Mouse (Mus musculus) adipocyte (in vitro differentiated cells): ENCODE data around the gene Tmtc4.

Source experiments
- DNase-seq: peaks from one replicate; pipeline ENCODE4 v3.0.0-alpha.2; 2016; ENCODE audit warnings: low spot score

The Tmtc4 gene

GRCm38 (mm10) chr14:122902136-122902535, 81.7 kb downstream of the Tmtc4 start:
- DNase-seq, result no peak

GRCm38 (mm10) chr14:122901715-122902114, 82.1 kb downstream of the Tmtc4 start:
- DNase-seq, result no peak

DNA sequence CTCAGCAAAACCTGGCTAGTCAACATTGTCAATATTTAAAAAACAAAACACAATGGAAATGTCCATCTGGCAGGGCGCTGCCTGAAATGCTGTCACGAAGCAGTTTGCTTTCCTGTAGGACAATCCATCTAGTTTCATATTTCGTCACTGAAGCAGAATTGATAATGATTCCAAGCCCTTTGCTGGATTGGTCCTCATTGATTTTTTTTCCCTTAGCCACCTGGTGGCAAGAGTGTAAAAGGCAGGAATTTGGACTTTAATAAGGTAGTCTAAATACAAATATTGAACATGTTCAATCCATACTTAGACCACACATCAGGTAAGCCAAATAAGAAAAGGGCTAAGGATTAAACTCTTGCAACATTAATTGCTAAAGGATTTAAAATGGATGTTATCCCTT, 82.7 kb downstream of the Tmtc4 start:
- DNase-seq, result no peak

- DNase-seq, result peak; percentile 47
These were observed 83.2 kb downstream of the Tmtc4 start for GRCm38 (mm10) chr14:122900679-122901078.

- no peak for DNase-seq
These were observed 85.3 kb downstream of the Tmtc4 start for GRCm38 (mm10) chr14:122898550-122898949.

DNA sequence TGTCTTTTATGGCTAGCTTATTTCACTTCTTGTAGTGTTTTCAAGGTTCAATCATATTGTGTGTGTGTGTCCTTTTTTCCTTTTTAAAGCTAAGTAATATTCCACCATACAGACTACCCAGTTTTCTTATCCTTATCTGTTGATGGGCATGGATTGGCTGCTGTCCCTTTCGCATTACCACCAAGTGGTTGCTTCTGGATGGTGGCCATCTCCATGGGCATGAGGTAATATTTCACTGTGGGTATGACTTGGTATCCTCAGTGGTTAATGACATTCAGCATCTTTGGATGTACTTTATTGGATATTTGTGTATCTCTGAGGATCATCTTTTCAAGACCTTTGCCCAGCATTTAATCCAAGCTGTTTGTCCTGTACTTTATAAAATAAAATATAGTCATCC, 87.7 kb downstream of the Tmtc4 start:
- DNase-seq, result no peak

DNA sequence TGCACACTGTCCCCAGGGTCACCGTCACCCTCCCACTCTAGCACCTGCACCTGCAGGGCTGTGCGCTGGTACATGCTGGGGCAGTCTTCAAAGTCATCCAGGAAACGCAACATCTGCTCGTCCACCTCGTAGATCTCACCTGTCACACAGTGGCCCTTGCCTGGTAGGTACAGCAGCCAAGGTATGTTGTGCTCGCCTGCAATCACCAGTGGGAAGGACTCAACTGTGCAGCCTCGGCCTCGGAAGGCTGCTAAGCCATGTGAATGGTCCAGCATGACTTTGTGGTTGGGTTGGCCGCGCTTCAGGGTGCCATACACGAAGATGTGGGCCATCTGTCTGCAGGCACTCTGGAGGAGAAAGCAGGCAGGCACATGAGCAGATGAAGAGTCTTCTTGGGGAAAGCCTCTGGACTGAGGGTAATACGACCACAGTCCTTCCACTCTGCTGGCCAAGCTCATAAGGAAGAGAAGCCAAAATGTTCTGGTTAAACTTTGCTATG, 92.3 kb downstream of the Tmtc4 start:
- no peak for DNase-seq

DNA sequence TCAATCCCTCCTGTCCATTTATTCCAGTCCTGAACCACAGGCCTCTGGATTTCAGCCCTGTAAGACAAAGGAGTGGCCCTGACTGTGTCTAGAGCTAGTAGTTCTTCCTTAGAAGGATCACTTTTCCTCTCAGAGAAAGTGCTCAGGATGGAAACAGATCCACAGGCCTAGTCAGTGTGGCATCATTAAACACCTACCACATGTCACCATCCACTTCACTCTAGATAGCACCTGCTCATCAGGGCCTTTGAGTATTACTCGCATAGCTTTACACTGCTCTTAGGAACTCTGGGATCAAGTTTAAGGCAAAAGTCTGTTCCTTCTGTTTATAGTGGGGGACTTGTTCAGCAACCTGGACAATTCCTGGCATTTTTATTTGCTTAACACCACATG, 95.4 kb downstream of the Tmtc4 start:
- DNase-seq, result no peak

- no peak for DNase-seq
These were observed 95.9 kb downstream of the Tmtc4 start for GRCm38 (mm10) chr14:122887702-122888479.

GRCm38 (mm10) chr14:122887278-122887677, 96.6 kb downstream of the Tmtc4 start:
- DNase-seq, result no peak

DNA sequence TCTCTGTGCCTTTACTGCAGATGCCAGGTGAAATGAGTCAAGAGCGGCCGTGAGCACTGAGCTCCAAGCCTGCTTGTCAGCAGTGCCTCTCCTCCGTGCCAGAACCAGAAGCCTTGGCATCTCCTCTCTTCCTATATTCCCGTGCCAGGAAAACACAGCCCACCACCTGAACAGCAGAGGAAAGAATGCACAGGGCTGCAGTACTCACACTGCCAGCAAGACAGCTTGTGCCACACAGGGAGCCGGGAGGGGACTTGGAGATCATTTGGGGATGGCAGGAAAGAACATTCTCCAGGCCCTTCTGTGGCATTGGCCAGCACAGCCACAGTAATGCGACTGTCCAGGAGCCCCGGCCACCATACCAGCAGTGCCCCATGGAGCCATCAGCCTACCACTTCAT, 97.9 kb downstream of the Tmtc4 start:
- no peak for DNase-seq

DNA sequence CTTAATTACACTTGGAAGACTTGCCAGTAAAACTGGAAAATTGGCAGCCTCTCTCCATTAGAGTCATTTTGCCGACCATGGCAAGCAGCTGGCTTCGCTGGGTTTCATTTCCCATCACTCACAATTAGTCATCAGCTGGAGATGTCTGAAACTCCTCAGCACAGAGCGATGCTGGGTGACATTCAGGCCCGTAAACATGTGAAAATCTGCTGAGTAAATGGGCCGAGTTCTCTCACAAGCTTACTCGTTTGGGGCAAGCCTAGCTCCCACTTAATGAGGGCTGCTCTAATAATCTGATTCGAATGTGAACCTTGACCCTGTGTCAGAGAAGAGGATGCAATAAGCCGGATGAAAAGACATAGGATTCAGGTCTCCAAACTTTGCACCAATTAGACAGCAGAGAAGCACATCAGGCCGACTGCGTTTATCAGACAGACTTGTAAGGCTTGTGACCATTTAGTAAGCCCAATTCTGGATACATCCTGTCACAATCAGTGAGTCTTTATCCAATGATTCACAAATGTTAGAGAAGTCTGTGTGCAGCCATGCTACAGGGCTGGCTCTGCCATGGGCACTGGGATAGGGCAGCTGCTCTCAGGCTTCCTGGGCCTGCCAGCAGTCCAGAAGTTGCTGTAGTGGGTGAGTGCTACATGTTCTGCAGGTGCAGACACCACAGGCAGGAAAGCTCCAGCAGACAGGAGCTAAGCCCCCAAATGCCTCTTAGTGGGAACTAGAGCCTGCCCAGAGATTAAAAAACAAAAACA, 99.8 kb downstream of the Tmtc4 start:
- DNase-seq, result peak; percentile 33

DNA sequence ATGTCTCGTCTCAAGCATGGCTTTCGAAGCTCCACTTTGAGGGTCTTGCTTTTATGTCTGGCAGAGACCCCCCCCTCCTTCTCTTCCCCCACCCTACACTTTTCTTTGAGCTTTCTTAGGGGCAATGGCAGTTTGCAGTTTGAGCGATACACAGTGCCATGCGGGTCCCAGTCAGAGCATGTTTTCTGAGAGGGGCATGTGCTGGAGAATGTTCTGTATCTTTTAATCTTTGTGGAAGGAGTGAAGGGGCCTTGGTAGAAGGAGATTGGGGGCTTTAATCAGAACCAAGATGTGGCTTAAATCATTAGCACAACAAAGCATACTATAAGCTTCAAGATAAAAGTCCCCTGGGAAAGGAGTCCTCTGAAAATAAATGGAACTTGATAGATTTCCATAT, 100.4 kb downstream of the Tmtc4 start:
- DNase-seq, result no peak

- DNase-seq, result no peak
These were observed 100.9 kb downstream of the Tmtc4 start for GRCm38 (mm10) chr14:122882795-122883409.

DNA sequence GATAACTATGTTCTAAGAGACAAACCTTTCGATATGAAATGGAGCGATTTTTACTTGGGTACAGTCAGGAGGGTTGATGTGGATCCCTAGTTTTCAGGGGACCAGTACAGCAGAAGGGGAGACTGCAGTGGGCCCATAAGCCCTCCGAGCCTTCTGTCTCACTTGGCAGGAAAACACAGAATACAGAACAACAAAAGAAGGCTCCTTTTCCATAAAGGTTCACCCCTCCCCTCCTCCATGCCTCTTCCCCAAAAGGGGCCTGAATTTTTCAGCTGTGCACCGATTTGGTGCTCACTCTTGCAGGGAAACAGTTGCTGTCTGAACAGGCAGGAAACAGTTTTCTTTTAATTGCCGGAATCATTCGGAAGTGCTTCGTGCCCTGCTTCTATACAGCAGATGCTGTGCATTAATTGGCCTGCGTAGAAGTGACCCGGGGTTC, 101.6 kb downstream of the Tmtc4 start:
- no peak for DNase-seq

GRCm38 (mm10) chr14:122881699-122882098, 102.1 kb downstream of the Tmtc4 start:
- DNase-seq, result no peak

GRCm38 (mm10) chr14:122880291-122880690, 103.5 kb downstream of the Tmtc4 start:
- no peak for DNase-seq

DNA sequence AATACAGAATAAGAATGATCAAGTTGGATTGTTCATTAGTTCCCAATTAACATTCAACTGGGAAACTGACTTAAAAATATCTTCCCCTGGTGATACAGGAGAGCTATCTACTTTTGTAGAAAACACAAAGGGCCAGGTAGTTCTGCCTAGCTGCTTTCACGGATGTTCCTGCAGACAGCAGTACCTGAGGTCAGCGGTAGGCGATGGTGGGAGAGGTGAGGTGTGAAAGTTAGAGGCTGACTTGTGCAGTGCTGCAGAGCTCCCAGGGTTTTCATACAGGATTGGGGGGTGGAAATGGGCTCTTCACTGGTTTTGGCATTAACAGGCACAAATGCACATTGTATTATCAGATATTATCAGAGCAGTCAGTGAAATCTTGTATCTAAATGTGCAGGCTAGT, 106.0 kb downstream of the Tmtc4 start:
- no peak for DNase-seq

GRCm38 (mm10) chr14:122876723-122877122, 107.1 kb downstream of the Tmtc4 start:
- DNase-seq, result no peak

- DNase-seq, result peak; percentile 82
These were observed 107.7 kb downstream of the Tmtc4 start for GRCm38 (mm10) chr14:122876163-122876562.

- no peak for DNase-seq
These were observed 108.2 kb downstream of the Tmtc4 start for GRCm38 (mm10) chr14:122875636-122876035.

DNA sequence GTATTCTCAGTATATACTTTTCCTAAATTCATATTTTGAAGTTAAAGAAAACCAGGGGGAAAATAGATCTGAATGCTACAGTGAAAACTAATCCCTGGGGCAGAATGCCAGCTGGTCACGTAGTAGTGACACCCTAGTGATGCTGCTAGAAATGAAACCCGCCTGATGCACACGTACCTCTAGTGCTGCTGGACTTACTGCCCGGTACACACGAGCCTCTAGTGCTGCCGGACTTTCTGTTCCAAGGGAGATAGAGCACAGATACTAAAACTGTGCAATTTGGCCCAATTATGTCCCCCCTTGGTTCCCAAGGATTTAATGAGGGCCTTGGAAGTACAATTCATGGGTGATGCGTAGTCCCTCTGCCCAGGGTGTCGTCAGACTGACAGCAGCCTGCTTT, 108.8 kb downstream of the Tmtc4 start:
- no peak for DNase-seq

- no peak for DNase-seq
These were observed 111.2 kb downstream of the Tmtc4 start for GRCm38 (mm10) chr14:122872612-122873011.
